Mouse (Mus musculus): ENCODE data around the gene Zpbp2. TPM values are rescaled to one million over a fixed set of nuclear protein-coding genes. Genes with fewer than 3 reads are reported as not detected.

Gene Zpbp2
- polyA plus RNA-seq, 1 experiment from 2014 or later: 0.32 TPM

DNA sequence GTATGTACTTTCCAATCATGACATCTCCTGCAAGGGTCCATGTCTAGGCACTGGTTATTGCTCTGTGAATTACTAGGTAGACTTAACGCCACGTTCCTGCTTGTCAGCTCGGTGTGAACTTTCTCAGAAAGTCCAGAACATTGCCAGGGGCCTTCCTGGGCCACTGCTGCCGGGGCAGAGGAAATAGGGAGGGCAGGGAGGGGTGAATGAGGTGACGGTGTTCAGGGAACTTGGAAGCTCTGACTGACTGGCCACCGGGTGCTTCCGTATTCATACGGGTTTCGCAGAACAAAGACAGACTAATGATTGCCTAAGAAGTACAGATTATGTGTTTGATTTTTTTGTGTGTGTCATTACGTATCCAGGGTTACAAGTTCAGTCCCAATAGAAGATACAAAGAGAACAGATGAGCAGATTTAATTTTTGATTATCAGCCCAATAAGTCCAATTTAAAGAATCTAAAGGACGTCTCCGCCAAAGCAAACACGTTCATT is 13.1 kb downstream of the Zpbp2 start:
- Histone ChIP-seq H3K9me3 (replicated peaks) (no peaks in the 10 kb centered on the region), H3K36me3 (no peaks in the 10 kb centered on the region), H3K27me3 (ENCODE audit: low read depth, poor library complexity, severe bottlenecking) (0 out of 2 replicates have a peak, but pooled peaks cover 4% of the 10 kb centered on the region), H3K4me1 (peaks cover 8% of the 10 kb centered on the region; the same call in 1 of the 2 replicates), H3K4me3 (no peak overlapping the region), H3K27ac (replicated peaks) (no peak overlapping the region)
- DNase-seq (ENCODE audit: low spot score): no peak
- WGBS: 77% methylated on average over 13 of the region's 13 CpGs

GRCm38 (mm10) chr11:98568326-98568725 is 17.4 kb downstream of the Zpbp2 start:
- WGBS: 91% methylated on average over 8 of the region's 8 CpGs
- Histone ChIP-seq H3K9me3 (replicated peaks) (no peaks in the 10 kb centered on the region), H3K36me3 (no peaks in the 10 kb centered on the region), H3K4me3 (no peak overlapping the region), H3K27ac (replicated peaks) (no peak overlapping the region), H3K4me1 (peaks cover 6% of the 10 kb centered on the region; the same call in 1 of the 2 replicates), H3K27me3 (ENCODE audit: low read depth, poor library complexity, severe bottlenecking) (no peaks in the 10 kb centered on the region)
- no peak for DNase-seq (ENCODE audit: low spot score)

DNA sequence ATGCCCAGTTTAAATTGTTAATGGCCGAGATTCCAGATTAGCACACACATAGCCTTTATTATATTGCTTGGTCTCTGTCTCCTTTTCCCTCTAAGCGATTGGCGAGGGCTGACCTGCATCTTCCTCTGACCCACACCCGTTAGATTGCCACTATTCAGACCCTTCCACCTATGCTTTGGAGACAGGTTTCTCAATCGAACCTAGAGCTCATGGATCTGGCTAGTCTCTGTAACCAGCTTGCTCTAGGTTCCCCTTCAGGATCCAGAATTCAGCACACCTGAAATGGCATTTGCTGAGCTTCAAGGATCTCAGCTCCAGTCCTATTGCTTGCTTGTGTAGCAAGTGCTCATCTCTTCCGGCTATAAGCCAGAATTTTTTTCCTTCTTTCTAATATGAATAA is 18.6 kb downstream of the Zpbp2 start:
- Histone ChIP-seq H3K4me1 (no peaks in the 10 kb centered on the region), H3K27ac (replicated peaks) (no peak overlapping the region), H3K36me3 (no peaks in the 10 kb centered on the region), H3K27me3 (ENCODE audit: low read depth, poor library complexity, severe bottlenecking) (no peaks in the 10 kb centered on the region), H3K4me3 (no peak overlapping the region), H3K9me3 (replicated peaks) (no peaks in the 10 kb centered on the region)
- WGBS: 82% methylated on average over 6 of the region's 6 CpGs
- no peak for DNase-seq (ENCODE audit: low spot score)

- Histone ChIP-seq H3K27ac (replicated peaks) (no peak overlapping the region), H3K4me1 (peaks cover 14% of the 10 kb centered on the region), H3K4me3 (no peak overlapping the region), H3K27me3 (ENCODE audit: low read depth, poor library complexity, severe bottlenecking) (no peaks in the 10 kb centered on the region), H3K36me3 (peaks cover 31% of the 10 kb centered on the region), H3K9me3 (replicated peaks) (no peaks in the 10 kb centered on the region)
- no peak for DNase-seq (ENCODE audit: low spot score)
- 86% methylated on average over 5 of the region's 5 CpGs for WGBS
Measured at GRCm38 (mm10) chr11:98577776-98578175, 26.9 kb downstream of the Zpbp2 start.

- DNase-seq (ENCODE audit: low spot score): no peak
- Histone ChIP-seq H3K36me3 (peaks cover 46% of the 10 kb centered on the region), H3K9me3 (replicated peaks) (no peaks in the 10 kb centered on the region), H3K4me3 (no peak overlapping the region), H3K27ac (replicated peaks) (peak overlapping the region; percentile 42; the same call in 1 of the 2 replicates), H3K27me3 (ENCODE audit: low read depth, poor library complexity, severe bottlenecking) (no peaks in the 10 kb centered on the region), H3K4me1 (peaks cover 29% of the 10 kb centered on the region)
- 68% methylated on average over 16 of the region's 16 CpGs for WGBS
Measured at GRCm38 (mm10) chr11:98580301-98581121, 29.6 kb downstream of the Zpbp2 start.

- H3K27ac ChIP-seq (replicated peaks): peak overlapping the region; percentile 42; the same call in 1 of the 2 replicates
- H3K4me1 ChIP-seq: peaks cover 38% of the 10 kb centered on the region
- DNase-seq (ENCODE audit: low spot score): no peak
- H3K4me3 ChIP-seq: no peak overlapping the region
- H3K36me3 ChIP-seq: peaks cover 46% of the 10 kb centered on the region
- WGBS: 67% methylated on average over 17 of the region's 17 CpGs
- H3K27me3 ChIP-seq (ENCODE audit: low read depth, poor library complexity, severe bottlenecking): no peaks in the 10 kb centered on the region
- H3K9me3 ChIP-seq (replicated peaks): no peaks in the 10 kb centered on the region
Measured at GRCm38 (mm10) chr11:98581286-98582029, 30.6 kb downstream of the Zpbp2 start.

DNA sequence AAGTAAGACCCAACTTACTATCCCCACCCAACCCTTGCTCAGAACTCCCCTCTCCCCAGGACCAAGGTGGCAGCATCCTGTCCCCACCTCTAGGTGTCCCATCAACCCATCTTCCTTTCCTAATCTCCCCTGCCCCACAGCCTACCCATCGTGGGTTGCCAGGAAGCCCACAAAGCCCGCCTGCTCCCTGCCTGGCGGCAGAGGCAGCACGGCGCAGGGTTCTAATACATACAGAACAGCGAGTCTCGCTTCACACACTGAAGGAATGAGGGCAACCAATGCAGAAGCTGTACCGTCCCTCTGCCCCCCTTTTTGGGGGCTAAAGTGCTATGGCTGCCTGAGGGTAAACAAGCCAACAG is 31.1 kb downstream of the Zpbp2 start:
- Histone ChIP-seq H3K36me3 (peaks cover 46% of the 10 kb centered on the region), H3K27me3 (ENCODE audit: low read depth, poor library complexity, severe bottlenecking) (no peaks in the 10 kb centered on the region), H3K4me1 (peaks cover 40% of the 10 kb centered on the region), H3K9me3 (replicated peaks) (no peaks in the 10 kb centered on the region), H3K27ac (replicated peaks) (peak overlapping the region; percentile 52; the same call in 1 of the 2 replicates), H3K4me3 (0 out of 2 replicates have a peak overlapping the region, but pooled peaks have one; percentile 10)
- DNase-seq (ENCODE audit: low spot score): no peak
- 77% methylated on average over 8 of the region's 8 CpGs for WGBS

- DNase-seq (ENCODE audit: low spot score): no peak
- Histone ChIP-seq H3K9me3 (replicated peaks) (no peaks in the 10 kb centered on the region), H3K4me3 (no peak overlapping the region), H3K4me1 (peaks cover 46% of the 10 kb centered on the region), H3K27ac (replicated peaks) (peak overlapping the region; percentile 52; the same call in 1 of the 2 replicates), H3K36me3 (peaks cover 46% of the 10 kb centered on the region), H3K27me3 (ENCODE audit: low read depth, poor library complexity, severe bottlenecking) (no peaks in the 10 kb centered on the region)
- 90% methylated on average over 12 of the region's 12 CpGs for WGBS
Measured at GRCm38 (mm10) chr11:98582551-98583264, 31.8 kb downstream of the Zpbp2 start.

DNA sequence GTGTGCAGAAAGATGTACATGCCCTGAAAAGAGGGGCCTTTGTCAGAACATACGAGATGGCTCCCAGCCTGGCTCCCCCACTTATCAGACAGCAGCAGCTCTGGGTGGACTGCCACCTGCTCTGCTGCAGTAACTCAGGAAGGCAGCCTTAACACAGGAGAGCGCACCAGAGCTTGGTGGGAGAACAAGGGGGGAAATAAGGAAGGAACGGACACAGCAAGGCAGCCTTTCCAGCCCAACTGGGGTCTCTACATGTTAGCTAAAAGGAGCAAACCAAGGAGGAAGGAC is 32.3 kb downstream of the Zpbp2 start:
- H3K36me3 ChIP-seq: peaks cover 46% of the 10 kb centered on the region
- no peaks in the 10 kb centered on the region for H3K27me3 ChIP-seq (ENCODE audit: low read depth, poor library complexity, severe bottlenecking)
- WGBS: 88% methylated on average over 3 of the region's 3 CpGs
- no peaks in the 10 kb centered on the region for H3K9me3 ChIP-seq (replicated peaks)
- DNase-seq (ENCODE audit: low spot score): no peak
- 0 out of 2 replicates have a peak overlapping the region, but pooled peaks have one; percentile 14 for H3K27ac ChIP-seq (replicated peaks)
- H3K4me3 ChIP-seq: no peak overlapping the region
- peaks cover 51% of the 10 kb centered on the region for H3K4me1 ChIP-seq

- no peak for DNase-seq (ENCODE audit: low spot score)
- Histone ChIP-seq H3K9me3 (replicated peaks) (no peaks in the 10 kb centered on the region), H3K27ac (replicated peaks) (0 out of 2 replicates have a peak overlapping the region, but pooled peaks have one; percentile 14), H3K27me3 (ENCODE audit: low read depth, poor library complexity, severe bottlenecking) (no peaks in the 10 kb centered on the region), H3K4me3 (no peak overlapping the region), H3K36me3 (peaks cover 46% of the 10 kb centered on the region), H3K4me1 (peaks cover 54% of the 10 kb centered on the region)
- 33% methylated on average over 3 of the region's 3 CpGs for WGBS
Measured at GRCm38 (mm10) chr11:98583571-98583970, 32.7 kb downstream of the Zpbp2 start.

DNA sequence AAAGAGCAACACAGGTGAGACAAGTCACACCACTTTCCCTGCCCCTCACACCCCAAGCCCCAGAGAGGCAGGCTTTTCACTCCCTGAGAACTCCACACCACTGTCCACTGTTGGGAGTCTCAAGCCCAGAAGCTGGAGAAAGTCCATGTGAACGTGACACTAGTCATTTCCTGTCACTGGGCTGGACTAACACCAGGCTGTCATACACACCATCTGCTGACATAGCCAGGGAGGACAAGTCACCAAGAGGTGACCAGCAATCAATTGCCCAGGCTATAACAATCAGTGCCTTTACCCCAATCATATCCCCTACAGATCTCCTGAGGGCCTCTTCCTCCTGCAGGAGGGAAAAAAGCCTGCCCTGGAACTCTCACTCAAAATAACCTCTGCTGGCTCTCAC is 33.2 kb downstream of the Zpbp2 start:
- H3K4me3 ChIP-seq: no peak overlapping the region

GRCm38 (mm10) chr11:98584629-98585177 is 33.8 kb downstream of the Zpbp2 start:
- Histone ChIP-seq H3K4me3 (peak overlapping the region; percentile 70; the same call in 1 of the 2 replicates), H3K27ac (replicated peaks) (no peak overlapping the region)

More for the DNA sequence above, 33.2 kb downstream of the Zpbp2 start:
- Histone ChIP-seq H3K27ac (replicated peaks) (no peak overlapping the region), H3K4me1 (peaks cover 59% of the 10 kb centered on the region), H3K36me3 (peaks cover 46% of the 10 kb centered on the region), H3K9me3 (replicated peaks) (no peaks in the 10 kb centered on the region), H3K27me3 (ENCODE audit: low read depth, poor library complexity, severe bottlenecking) (0 out of 2 replicates have a peak, but pooled peaks cover 4% of the 10 kb centered on the region)
- no peak for DNase-seq (ENCODE audit: low spot score)
- WGBS: 70% methylated on average over 1 of the region's 1 CpGs

More at GRCm38 (mm10) chr11:98584629-98585177, 33.8 kb downstream of the Zpbp2 start:
- H3K9me3 ChIP-seq (replicated peaks): no peaks in the 10 kb centered on the region
- DNase-seq (ENCODE audit: low spot score): no peak
- peaks cover 63% of the 10 kb centered on the region for H3K4me1 ChIP-seq
- peaks cover 46% of the 10 kb centered on the region for H3K36me3 ChIP-seq
- 93% methylated on average over 6 of the region's 6 CpGs for WGBS
- H3K27me3 ChIP-seq (ENCODE audit: low read depth, poor library complexity, severe bottlenecking): peaks cover 5% of the 10 kb centered on the region; the same call in 1 of the 2 replicates
